Mouse (Mus musculus) left cerebral cortex, adult 2 months (tissue): ENCODE measurements at regions not wholly inside any gene's neighbourhood (a gene's known extent, or its start where the extent isn't known, plus 50 kb on each side); places are given as distances from the start of the nearest gene placed in this dataset.

Experiments used
- DNase-seq, 2 experiments: peaks; one replicate each; pipeline ENCODE4 v3.0.0; 2021 to 2022; ENCODE audit warnings: low spot score in 2 of 2, mixed read lengths in 1 of 2; ENCODE audit errors: extremely low spot score in 1 of 2
- H3K27ac ChIP-seq: fragments of 200-600 bp; 2 replicates; pipeline ENCODE4 v1.8.1; 2022
- H3K4me3 ChIP-seq: fragments of 200-600 bp; 2 replicates; pipeline ENCODE4 v1.8.1; 2022
- CTCF ChIP-seq: fragments of 200-600 bp; IDR thresholded peaks from 2 replicates; pipeline ENCODE4 v1.8.1; 2022; ENCODE audit warnings: antibody characterized with exemption, mild to moderate bottlenecking, moderate library complexity
- intact Hi-C: fragments of 180-260 bp; cut with DNase I; formaldehyde crosslinking; loops from one replicate; pipeline ENCODE4 v1.15.1; 2025

- no peak for TF ChIP-seq CTCF
Observed at GRCm38 (mm10) chr19:14124250-14124827, 211.0 kb downstream of the Olfr1505 start.

GRCm38 (mm10) chr19:14124986-14125385 is 211.7 kb downstream of the Olfr1505 start:
- H3K4me3 ChIP-seq = no peak overlapping the region
- DNase-seq = no peak
- no peak for TF ChIP-seq CTCF
- no peak overlapping the region for H3K27ac ChIP-seq
- intact Hi-C loops = no loop called here

More at GRCm38 (mm10) chr19:14124250-14124827, 211.0 kb downstream of the Olfr1505 start:
- no peak for DNase-seq
- intact Hi-C loops = no loop called here
- H3K27ac ChIP-seq = no peak overlapping the region
- H3K4me3 ChIP-seq = no peak overlapping the region

GRCm38 (mm10) chr19:14128397-14129209 is 215.3 kb downstream of the Olfr1505 start:
- H3K4me3 ChIP-seq = no peak overlapping the region
- H3K27ac ChIP-seq = no peak overlapping the region
- intact Hi-C loops = no loop called here
- no peak for DNase-seq
- no peak for TF ChIP-seq CTCF

GRCm38 (mm10) chr19:14161217-14161616 is 247.9 kb downstream of the Olfr1505 start:
- Histone ChIP-seq H3K27ac (no peak overlapping the region), H3K4me3 (no peak overlapping the region)
- no peak for TF ChIP-seq CTCF
- no peak for DNase-seq
- intact Hi-C loops = no loop called here

- TF ChIP-seq CTCF = no peak
- no peak for DNase-seq
- Histone ChIP-seq H3K27ac (no peak overlapping the region), H3K4me3 (no peak overlapping the region)
- intact Hi-C loops = no loop called here
Observed at GRCm38 (mm10) chr19:14162773-14163172, 249.4 kb downstream of the Olfr1505 start.

- no peak for DNase-seq
- intact Hi-C loops = no loop called here
- no peak for TF ChIP-seq CTCF
- Histone ChIP-seq H3K27ac (no peak overlapping the region), H3K4me3 (no peak overlapping the region)
Observed at GRCm38 (mm10) chr19:14165775-14166174, 252.4 kb downstream of the Olfr1505 start.

- no peak overlapping the region for H3K27ac ChIP-seq
- no peak for TF ChIP-seq CTCF
- DNase-seq = no peak
- no peak overlapping the region for H3K4me3 ChIP-seq
- intact Hi-C loops = no loop called here
Observed at GRCm38 (mm10) chr19:14180244-14180643, 266.9 kb downstream of the Olfr1505 start.

- intact Hi-C loops = no loop called here
- DNase-seq = no peak
- Histone ChIP-seq H3K27ac (no peak overlapping the region), H3K4me3 (no peak overlapping the region)
- no peak for TF ChIP-seq CTCF
Observed at GRCm38 (mm10) chr19:14180956-14181355, 267.6 kb downstream of the Olfr1505 start.

- Histone ChIP-seq H3K27ac (no peak overlapping the region), H3K4me3 (no peak overlapping the region)
- TF ChIP-seq CTCF = no peak
- intact Hi-C loops = no loop called here
- DNase-seq = no peak
Observed at GRCm38 (mm10) chr19:14181661-14182415, 268.5 kb downstream of the Olfr1505 start.

GRCm38 (mm10) chr19:14191820-14192219 is 278.5 kb downstream of the Olfr1505 start:
- H3K27ac ChIP-seq = no peak overlapping the region
- no peak for TF ChIP-seq CTCF

GRCm38 (mm10) chr19:14197864-14198263 is 284.5 kb downstream of the Olfr1505 start:
- intact Hi-C loops = no loop called here
- Histone ChIP-seq H3K4me3 (no peak overlapping the region), H3K27ac (no peak overlapping the region)
- no peak for DNase-seq
- TF ChIP-seq CTCF = no peak

More at GRCm38 (mm10) chr19:14191820-14192219, 278.5 kb downstream of the Olfr1505 start:
- no peak overlapping the region for H3K4me3 ChIP-seq
- intact Hi-C loops = no loop called here
- no peak for DNase-seq

- intact Hi-C loops = loop anchor here (10.0 kb wide), 1 partner anchor 184 kb away; no protein-coding TSS in a partner anchor
Observed at GRCm38 (mm10) chr19:14220507-14220909, 307.2 kb downstream of the Olfr1505 start.

More at GRCm38 (mm10) chr19:14220507-14220909, 307.2 kb downstream of the Olfr1505 start:
- Histone ChIP-seq H3K27ac (no peak overlapping the region), H3K4me3 (no peak overlapping the region)
- TF ChIP-seq CTCF = no peak
- no peak for DNase-seq
